Mouse (Mus musculus): ENCODE results near the gene Polr3gl.

DNA sequence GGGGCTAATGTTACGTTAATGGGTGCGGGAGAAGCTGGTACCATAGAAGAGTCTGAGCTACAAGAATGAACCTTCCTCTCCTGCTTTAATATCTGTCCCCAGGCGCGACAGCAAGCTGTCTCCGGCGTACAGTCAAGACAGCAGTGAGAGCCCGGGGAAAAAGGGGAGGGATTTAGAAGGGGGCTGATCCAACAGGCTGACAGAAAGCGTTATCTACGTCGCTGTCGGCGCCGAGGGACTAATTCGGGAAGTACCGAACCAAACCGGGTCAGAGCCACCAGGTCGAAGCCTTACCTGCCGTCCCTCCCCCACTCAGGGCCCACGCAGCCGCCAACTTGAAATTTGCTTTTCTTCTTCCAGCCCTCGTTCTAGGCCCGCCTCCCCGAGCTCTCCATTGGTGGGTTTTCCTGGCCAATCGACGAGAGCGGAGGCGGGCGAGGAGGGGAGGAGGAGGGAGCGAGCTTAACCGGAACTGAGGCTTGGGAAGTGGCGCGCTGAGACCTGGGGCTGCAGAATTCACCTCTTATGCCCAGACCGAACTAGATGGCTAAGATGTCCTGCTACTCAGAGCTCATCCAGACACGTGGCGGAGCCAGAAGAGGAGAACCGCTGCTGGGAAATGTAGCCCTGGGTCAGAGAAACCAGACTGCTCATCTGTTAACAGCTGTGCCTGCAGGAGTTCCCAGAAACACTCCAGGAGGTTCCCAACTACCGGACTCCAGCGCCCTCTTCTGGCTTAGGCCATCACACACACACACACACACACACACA, at the start of gene Polr3gl:
- TF ChIP-seq EP300 (IDR thresholded peaks at IDR 0.05; ENCODE audit: low read depth): no peak
- no peak for TF ChIP-seq CTCF (IDR thresholded peaks at IDR 0.05; ENCODE audit: low read depth)
